8 mouse cellular contexts compared by ENCODE assay signal in the genomic region with DNA sequence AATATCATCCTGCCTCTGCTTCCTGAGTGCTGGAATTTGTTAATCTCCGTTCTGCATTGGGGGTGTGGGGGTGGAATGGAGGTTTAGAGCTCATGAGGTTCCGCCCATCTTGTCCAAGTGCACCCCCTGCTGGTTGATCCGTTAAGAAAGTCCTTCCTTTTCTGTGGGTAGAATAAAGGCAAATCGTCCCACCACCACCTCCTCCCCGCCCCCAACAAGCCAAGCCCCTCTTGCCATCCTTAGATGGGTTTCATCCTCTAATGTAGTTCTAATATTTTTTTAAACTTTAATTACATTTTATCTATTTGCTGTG. TPM values are rescaled to one million over a fixed set of nuclear protein-coding genes. Genes with fewer than 3 reads are reported as not detected.
DNase-seq lines count a peak whose midpoint lies in the region; ATAC-seq and TF ChIP-seq lines count a peak whose summit lies in the region.

No protein-coding gene starts in this region.

- H3K9ac ChIP-seq in forebrain, postnatal 0 days: no peak overlapping the region
- H3K9ac ChIP-seq in forebrain, embryonic 13.5 days: no peak overlapping the region
- H3K9ac ChIP-seq in lung, postnatal 0 days (replicated peaks; ENCODE audit: low read depth): no peak overlapping the region

- H3K36me3 ChIP-seq in forebrain, postnatal 0 days (ENCODE audit: insufficient read depth): no peaks in the 10 kb centered on the region
- H3K36me3 ChIP-seq in forebrain, embryonic 13.5 days (ENCODE audit: poor library complexity, severe bottlenecking): no peaks in the 10 kb centered on the region
- peaks cover 6% of the 10 kb centered on the region; the same call in 1 of the 2 replicates for H3K36me3 ChIP-seq in lung, postnatal 0 days (ENCODE audit: insufficient read depth, low read length)
- no peaks in the 10 kb centered on the region for H3K36me3 ChIP-seq in splenic B cell, adult 2 months (ENCODE audit: control insufficient read depth, insufficient read depth, low read length, poor library complexity, severe bottlenecking)

- no peak overlapping the region for H3K27ac ChIP-seq in forebrain, postnatal 0 days (ENCODE audit: low read depth, low read length)
- no peak overlapping the region for H3K27ac ChIP-seq in forebrain, embryonic 13.5 days
- no peak overlapping the region for H3K27ac ChIP-seq in lung, postnatal 0 days (ENCODE audit: low read length)

- no peak for ATAC-seq in forebrain, postnatal 0 days
- no peak for ATAC-seq in forebrain, embryonic 13.5 days
- peak; percentile 41; the same call in 1 of the 2 replicates for ATAC-seq in lung, postnatal 0 days

- no peak; the same call in 1 of the 2 replicates for TF ChIP-seq EP300 in lung, postnatal 0 days (IDR thresholded peaks at IDR 0.05)

- peaks cover 6% of the 10 kb centered on the region; the same call in 1 of the 2 replicates for H3K4me1 ChIP-seq in forebrain, postnatal 0 days (ENCODE audit: insufficient read depth)
- H3K4me1 ChIP-seq in forebrain, embryonic 13.5 days: peaks cover 13% of the 10 kb centered on the region
- peaks cover 9% of the 10 kb centered on the region; the same call in 1 of the 2 replicates for H3K4me1 ChIP-seq in lung, postnatal 0 days (ENCODE audit: insufficient read depth, low read depth, low read length)

- no peaks in the 10 kb centered on the region for H3K27me3 ChIP-seq in forebrain, postnatal 0 days (ENCODE audit: insufficient read depth, low read length)
- no peaks in the 10 kb centered on the region for H3K27me3 ChIP-seq in forebrain, embryonic 13.5 days
- H3K27me3 ChIP-seq in lung, postnatal 0 days (replicated peaks; ENCODE audit: insufficient read depth, low read length): no peaks in the 10 kb centered on the region
- H3K27me3 ChIP-seq in splenic B cell, adult 2 months (ENCODE audit: control insufficient read depth, insufficient read depth, low read length, poor library complexity, severe bottlenecking): no peaks in the 10 kb centered on the region

- no peak overlapping the region for H3K4me2 ChIP-seq in forebrain, postnatal 0 days (ENCODE audit: low read depth)
- no peak overlapping the region for H3K4me2 ChIP-seq in forebrain, embryonic 13.5 days
- H3K4me2 ChIP-seq in lung, postnatal 0 days (replicated peaks; ENCODE audit: low read depth, low read length): no peak overlapping the region

- TF ChIP-seq CTCF in forebrain, postnatal 0 days (IDR thresholded peaks at IDR 0.05; ENCODE audit: low read depth): peak; percentile 66
- TF ChIP-seq CTCF in lung, postnatal 0 days (IDR thresholded peaks at IDR 0.05): peak; percentile 82

- no peak overlapping the region for H3K4me3 ChIP-seq in forebrain, postnatal 0 days (ENCODE audit: low read depth, low read length)
- H3K4me3 ChIP-seq in forebrain, embryonic 13.5 days: no peak overlapping the region
- H3K4me3 ChIP-seq in lung, postnatal 0 days (ENCODE audit: low read depth, low read length): no peak overlapping the region

- 8% methylated on average over 5 of the region's 5 CpGs for WGBS in forebrain, postnatal 0 days
- 5% methylated on average over 5 of the region's 5 CpGs for WGBS in forebrain, embryonic 13.5 days
- WGBS in lung, postnatal 0 days: 9% methylated on average over 5 of the region's 5 CpGs

- H3K9me3 ChIP-seq in forebrain, postnatal 0 days (ENCODE audit: low read length): no peaks in the 10 kb centered on the region
- H3K9me3 ChIP-seq in forebrain, embryonic 13.5 days (replicated peaks): no peaks in the 10 kb centered on the region
- H3K9me3 ChIP-seq in lung, postnatal 0 days (ENCODE audit: low read length): no peaks in the 10 kb centered on the region

- intact Hi-C loops in heart, postnatal 14 days (cut with DNase I): loop anchor here (1.0 to 5.0 kb wide), 2 partner anchors 71 to 144 kb away; no protein-coding TSS in a partner anchor

- peak; percentile 63 for DNase-seq in forebrain, postnatal 0 days
- peak; percentile 49 to 64 for DNase-seq in right cerebral cortex, adult 2 months (ENCODE audit: low spot score in 2 of 2)
- DNase-seq in right cerebral cortex, postnatal 36 days (ENCODE audit: low spot score in 2 of 2): no peak
- peak; percentile 78 to 83 for DNase-seq in cerebellum, adult 18-20 months
- peak; percentile 54 to 73 for DNase-seq in heart, postnatal 14 days
- DNase-seq in lung, postnatal 0 days (ENCODE audit: low spot score): peak; percentile 80
- DNase-seq in splenic B cell, adult 2 months (ENCODE audit: low read depth, low spot score): peak; percentile 78

RNA-seq across cellular contexts. Expression of a gene that starts 3.8 kb away (rescaled TPM):
- total RNA-seq in forebrain, postnatal 0 days (2014; rRNA removed): 0.38 and 0.62 TPM in 2 replicates
- 0.21 and 0.54 TPM in 2 replicates for polyA plus RNA-seq in forebrain, postnatal 0 days (2015; fragmentation: Nextera tagmentation; extraction: Ambion mirVana)
- polyA plus RNA-seq in forebrain, embryonic 13.5 days (2015; fragmentation: Nextera tagmentation; extraction: Ambion mirVana): 0.13 TPM in 2 replicates
- total RNA-seq in heart, postnatal 14 days (2021): under 1 TPM; 0.36 to 0.41 TPM
- polyA plus RNA-seq in lung, postnatal 0 days (2015; fragmentation: Nextera tagmentation; extraction: Ambion mirVana): 2.6 and 2.8 TPM in 2 replicates

RNA-seq across cellular contexts. Expression of a gene that starts 14.5 kb away (rescaled TPM):
- 5.2 and 11.1 TPM in 2 replicates for total RNA-seq in forebrain, postnatal 0 days (2014; rRNA removed)
- polyA plus RNA-seq in forebrain, postnatal 0 days (2015; fragmentation: Nextera tagmentation; extraction: Ambion mirVana): 4.3 and 5.5 TPM in 2 replicates
- 4.3 and 4.9 TPM in 2 replicates for polyA plus RNA-seq in forebrain, embryonic 13.5 days (2015; fragmentation: Nextera tagmentation; extraction: Ambion mirVana)
- 10 to 100 TPM; 10.9 to 12.3 TPM for total RNA-seq in heart, postnatal 14 days (2021)
- 30.2 and 37.3 TPM in 2 replicates for polyA plus RNA-seq in lung, postnatal 0 days (2015; fragmentation: Nextera tagmentation; extraction: Ambion mirVana)

Comparison
In these comparisons a context has a peak if more than half of its experiments do, and no peak if none do; other contexts are left out.
1. DNase-seq: peak in forebrain, postnatal 0 days (single experiment), right cerebral cortex, adult 2 months (2 of 2), cerebellum, adult 18-20 months (2 of 2), heart, postnatal 14 days (2 of 2), lung, postnatal 0 days (single experiment) and splenic B cell, adult 2 months (single experiment); none in right cerebral cortex, postnatal 36 days (0 of 2).